Mouse (Mus musculus): ENCODE measurements around the gene Itln1.

DNA sequence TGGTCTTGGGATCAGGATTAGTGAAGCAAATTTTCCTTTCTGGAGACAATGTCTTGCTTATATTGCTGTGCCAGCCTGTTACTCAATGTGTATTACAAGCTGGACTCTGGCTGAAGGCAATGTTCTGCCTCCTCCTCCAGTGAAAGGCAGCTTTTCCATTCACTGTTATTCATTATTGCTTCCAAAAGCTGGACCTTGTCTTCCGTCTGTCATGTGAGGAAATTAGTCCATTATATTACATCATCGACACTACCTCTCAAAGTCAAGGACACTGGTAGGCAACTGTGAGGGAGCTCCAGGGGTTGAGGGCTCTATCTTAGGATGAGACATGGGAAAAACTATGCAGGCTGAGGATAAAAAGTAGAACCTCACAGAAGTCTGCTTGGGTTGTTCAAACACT is 21.3 kb upstream of the Itln1 start:
- TF ChIP-seq POLR2A (IDR thresholded peaks at IDR 0.05; ENCODE audit: low read depth, low read length), result no peak
- no peak for TF ChIP-seq CTCF (IDR thresholded peaks at IDR 0.05; ENCODE audit: extremely low read depth, insufficient read depth, insufficient read length, insufficient replicate concordance)

All from spleen, adult 2 months (tissue).